Mouse (Mus musculus) gastrocnemius, postnatal 25 days (tissue): ENCODE results near the gene Chfr. TPM values are rescaled to one million over a fixed set of nuclear protein-coding genes. Genes with fewer than 3 reads are reported as not detected.

Experiments
- total RNA-seq, 2 experiments: library from RNA; stranded (reverse); gene quantifications; 1 replicate in 1 of 2; 2 replicates in 1 of 2; pipeline ENCODE4 v1.2.3; 2021

Gene Chfr
- total RNA-seq, 2 experiments from 2014 or later, result 14.5 to 15.7 TPM

Other genes with a start within 250 kb of the Chfr start
- 1 to 10 TPM; 4.1 to 4.5 TPM for gene Gm15446, start 212.4 kb upstream of the Chfr start, total RNA-seq
- gene Zfp932, start 139.3 kb upstream of the Chfr start, total RNA-seq, result 1 to 10 TPM; 7.1 to 8.5 TPM
- 1 to 10 TPM in 1 of 2 experiments, under 1 TPM in 1; 0.64 to 1.7 TPM for gene Gm17655, start 63.3 kb upstream of the Chfr start, total RNA-seq
- under 1 TPM; 0.21 to 0.26 TPM for gene Gm35315, start 41.4 kb upstream of the Chfr start, total RNA-seq
- not detected for gene Plcxd1, start 35.9 kb upstream of the Chfr start, total RNA-seq
- gene Gtpbp6, start 27.6 kb upstream of the Chfr start, total RNA-seq, result 10 to 100 TPM; 12.3 to 13.4 TPM
- 1 to 10 TPM; 3.1 to 3.8 TPM for gene Zfp605, start 25.8 kb upstream of the Chfr start, total RNA-seq
- gene Golga3, start 40.9 kb downstream of the Chfr start, total RNA-seq, result 10 to 100 TPM; 38.0 to 40.6 TPM
- gene Ankle2, start 95.2 kb downstream of the Chfr start, total RNA-seq, result 10 to 100 TPM; 24.3 to 24.4 TPM
- 10 to 100 TPM; 21.8 to 24.1 TPM for gene Pgam5, start 134.1 kb downstream of the Chfr start, total RNA-seq
- 10 to 100 TPM; 45.2 to 46.4 TPM for gene Pxmp2, start 150.3 kb downstream of the Chfr start, total RNA-seq
- 1 to 10 TPM in 1 of 2 experiments, under 1 TPM in 1; 0.92 to 1.4 TPM for gene Pole, start 150.5 kb downstream of the Chfr start, total RNA-seq
- gene P2rx2, start 207.4 kb downstream of the Chfr start, total RNA-seq, result not detected
- gene Lrcol1, start 208.9 kb downstream of the Chfr start, total RNA-seq, result not detected